9 mouse cellular contexts compared by ENCODE assay signal in genomic region chr13:34076561-34077491, GRCm38 (mm10). TPM values are rescaled to one million over a fixed set of nuclear protein-coding genes. Genes with fewer than 3 reads are reported as not detected.
A peak's percentile ranks its signal among the peaks of the same experiment; 100 is the strongest.
DNase-seq lines count a peak whose midpoint lies in the region; ATAC-seq lines count a peak whose summit lies in the region.
"Had no signal": no experiment of that assay in that cellular context is flagged by ENCODE, and none has a peak within 500 bp of the region (broad histone marks: within the 10 kb centered on the region; RNA-seq: fewer than 3 reads in every experiment).

No protein-coding gene starts in this region.

- peak overlapping the region; percentile 89 for H3K27ac ChIP-seq in hindbrain, embryonic 10.5 days
- peak overlapping the region; percentile 66; the same call in 1 of the 2 replicates for H3K27ac ChIP-seq in stomach, embryonic 16.5 days (ENCODE audit: low read length)

- no peaks in the 10 kb centered on the region for H3K9me3 ChIP-seq in hindbrain, embryonic 10.5 days
- H3K9me3 ChIP-seq in stomach, embryonic 16.5 days (replicated peaks; ENCODE audit: control insufficient read depth, low read length), result no peaks in the 10 kb centered on the region

- peaks cover 19% of the 10 kb centered on the region; the same call in 1 of the 2 replicates for H3K27me3 ChIP-seq in hindbrain, embryonic 10.5 days (ENCODE audit: insufficient read depth, poor library complexity, severe bottlenecking)
- H3K27me3 ChIP-seq in stomach, embryonic 16.5 days (ENCODE audit: control insufficient read depth, insufficient read depth, low read length), result no peaks in the 10 kb centered on the region
- H3K27me3 ChIP-seq: Patski had no signal

- DNase-seq in heart, adult 11 months, result peak; percentile 97
- no peak for DNase-seq in heart, postnatal 25 days (ENCODE audit: low spot score)
- peak; percentile 79 for DNase-seq in brain, adult 2 months (ENCODE audit: low read depth, low spot score)
- DNase-seq in hindbrain, embryonic 10.5 days (ENCODE audit: low spot score), result peak; percentile 54
- peak; percentile 64 to 73 for DNase-seq in left cerebral cortex, postnatal 25 days (ENCODE audit: low spot score in 2 of 2)
- peak; percentile 51 for DNase-seq in mesoderm, embryonic 11.5 days (ENCODE audit: low read depth, low spot score)

- H3K9ac ChIP-seq in stomach, embryonic 16.5 days (ENCODE audit: low read length), result peak overlapping the region; percentile 52; the same call in 1 of the 2 replicates

- peaks cover 24% of the 10 kb centered on the region for H3K36me3 ChIP-seq in hindbrain, embryonic 10.5 days
- no peaks in the 10 kb centered on the region for H3K36me3 ChIP-seq in stomach, embryonic 16.5 days (ENCODE audit: control insufficient read depth, insufficient read depth, low read length)

- 58% methylated on average over 20 of the region's 20 CpGs for WGBS in hindbrain, embryonic 10.5 days
- WGBS in stomach, embryonic 16.5 days, result 33% methylated on average over 20 of the region's 20 CpGs

- intact Hi-C loops in heart, postnatal 25 days (cut with DNase I), result loop anchor here (2.0 to 10.0 kb wide), 2 partner anchors 30 to 798 kb away; partner anchors contain the start of gene Prpf4b
- intact Hi-C loops in left cerebral cortex, postnatal 25 days (cut with DNase I), result no loop called here

- peak overlapping the region; percentile 89 for H3K4me2 ChIP-seq in stomach, embryonic 16.5 days (ENCODE audit: low read depth, low read length)

- peak overlapping the region; percentile 82 for H3K4me3 ChIP-seq in hindbrain, embryonic 10.5 days
- H3K4me3 ChIP-seq in stomach, embryonic 16.5 days (replicated peaks; ENCODE audit: low read length), result peak overlapping the region; percentile 88

- ATAC-seq in erythroid progenitor cell, adult 5-6 weeks (replicated peaks; ENCODE audit: low FRiP score, poor library complexity, severe bottlenecking), result peak; percentile 54
- peak; percentile 45 for ATAC-seq in stomach, embryonic 16.5 days (ENCODE audit: insufficient read depth, low FRiP score)

- H3K4me1 ChIP-seq in hindbrain, embryonic 10.5 days (replicated peaks), result peaks cover 53% of the 10 kb centered on the region
- H3K4me1 ChIP-seq in stomach, embryonic 16.5 days (ENCODE audit: control insufficient read depth, insufficient read depth, low read length), result peaks cover 12% of the 10 kb centered on the region

RNA-seq across cellular contexts. Expression of gene Tubb2a, which starts 1.0 kb away (rescaled TPM):
- 10 to 100 TPM; 55.0 to 57.4 TPM for total RNA-seq in heart, postnatal 25 days (2021)
- total RNA-seq in erythroid progenitor cell, adult 5-6 weeks (2015; ENCODE audit: low replicate concordance), result 27.7 and 29.6 TPM in 2 replicates
- 27.4 and 38.5 TPM in 2 replicates for total RNA-seq in erythroid progenitor cell, adult 5-6 weeks (2017; ENCODE audit: low replicate concordance)
- 202 and 435 TPM in 2 replicates for polyA plus RNA-seq in hindbrain, embryonic 10.5 days (2016; fragmentation: Nextera tagmentation; extraction: Ambion mirVana)
- total RNA-seq in left cerebral cortex, postnatal 25 days (2021), result 1,000 to 10,000 TPM; 1,056 to 1,125 TPM
- 221 and 243 TPM in 2 replicates for polyA plus RNA-seq in stomach, embryonic 16.5 days (2015; fragmentation: Nextera tagmentation; extraction: Ambion mirVana)

RNA-seq across cellular contexts. Expression of gene Bphl, which starts 39.4 kb away (rescaled TPM):
- total RNA-seq in heart, postnatal 25 days (2021), result 10 to 100 TPM; 34.8 to 39.7 TPM
- 25.6 and 27.4 TPM in 2 replicates for total RNA-seq in erythroid progenitor cell, adult 5-6 weeks (2015; ENCODE audit: low replicate concordance)
- 2.7 and 4.7 TPM in 2 replicates for total RNA-seq in erythroid progenitor cell, adult 5-6 weeks (2017; ENCODE audit: low replicate concordance)
- polyA plus RNA-seq in hindbrain, embryonic 10.5 days (2016; fragmentation: Nextera tagmentation; extraction: Ambion mirVana), result 33.1 and 34.5 TPM in 2 replicates
- 10 to 100 TPM; 39.4 to 45.2 TPM for total RNA-seq in left cerebral cortex, postnatal 25 days (2021)
- polyA plus RNA-seq in stomach, embryonic 16.5 days (2015; fragmentation: Nextera tagmentation; extraction: Ambion mirVana), result 48.9 and 49.8 TPM in 2 replicates

RNA-seq across cellular contexts. Expression of gene Tubb2b, which starts 53.4 kb away (rescaled TPM):
- 1 to 10 TPM; 4.1 to 5.6 TPM for total RNA-seq in heart, postnatal 25 days (2021)
- total RNA-seq in erythroid progenitor cell, adult 5-6 weeks (2015; ENCODE audit: low replicate concordance), result not detected in 2 replicates
- total RNA-seq in erythroid progenitor cell, adult 5-6 weeks (2017; ENCODE audit: low replicate concordance), result 1.4 TPM in 1 of 2 replicates, not detected in the other
- polyA plus RNA-seq in hindbrain, embryonic 10.5 days (2016; fragmentation: Nextera tagmentation; extraction: Ambion mirVana), result 187 and 370 TPM in 2 replicates
- 100 to 1,000 TPM; 207 to 213 TPM for total RNA-seq in left cerebral cortex, postnatal 25 days (2021)
- 41.7 and 45.5 TPM in 2 replicates for polyA plus RNA-seq in stomach, embryonic 16.5 days (2015; fragmentation: Nextera tagmentation; extraction: Ambion mirVana)

Comparison
In these comparisons a context has a peak if more than half of its experiments do, and no peak if none do; other contexts are left out.
1. RNA of gene Tubb2a, which starts 1.0 kb away (total RNA-seq): 1,056 to 1,125 TPM in left cerebral cortex, postnatal 25 days; 55.0 to 57.4 TPM in heart, postnatal 25 days and 27.4 to 38.5 TPM in erythroid progenitor cell, adult 5-6 weeks; every median in the first group is over 10 times any median in the second.
2. RNA of gene Tubb2b, which starts 53.4 kb away (total RNA-seq): 207 to 213 TPM in left cerebral cortex, postnatal 25 days; 4.1 to 5.6 TPM in heart, postnatal 25 days and 1.4 TPM in erythroid progenitor cell, adult 5-6 weeks; every median in the first group is over 10 times any median in the second.